Mouse (Mus musculus): Measurements from ENCODE around the gene Cpox. TPM values are rescaled to one million over a fixed set of nuclear protein-coding genes. Genes with fewer than 3 reads are reported as not detected.

Gene Cpox
- total and polyA plus RNA-seq, 3 experiments, result 70.3 to 77.2 (median 75.6) TPM

- no peak for TF ChIP-seq MYC (IDR thresholded peaks at IDR 0.05; ENCODE audit: low read depth, low read length)
- TF ChIP-seq USF1 (IDR thresholded peaks at IDR 0.05; ENCODE audit: low read depth, low read length), result no peak
- no peak for TF ChIP-seq NRF1 (IDR thresholded peaks at IDR 0.05; ENCODE audit: low read depth, low read length)
- no peak for TF ChIP-seq UBTF (IDR thresholded peaks at IDR 0.05; ENCODE audit: low read depth, low read length)
- TF ChIP-seq ETS1 (conservative IDR thresholded peaks at IDR 0.05; ENCODE audit: low read depth, low read length), result no peak
- no peak for TF ChIP-seq CHD2 (IDR thresholded peaks at IDR 0.05; ENCODE audit: low read length)
- no peak for TF ChIP-seq POLR2A (IDR thresholded peaks at IDR 0.05; ENCODE audit: low read depth, low read length)
- no peak for TF ChIP-seq E2F4 (IDR thresholded peaks at IDR 0.05; ENCODE audit: insufficient replicate concordance, low read depth, low read length)
Observed at GRCm38 (mm10) chr16:58689555-58690169, 19.6 kb downstream of the Cpox start (continued).

GRCm38 (mm10) chr16:58690322-58690732 lies 20.2 kb downstream of the Cpox start:
- Histone ChIP-seq H3K9ac (ENCODE audit: insufficient read depth, low read depth) (peak overlapping the region; percentile 62), H3K27me3 (replicated peaks) (no peaks in the 10 kb centered on the region), H3K4me1 (ENCODE audit: control insufficient read depth in 1 of 2, insufficient read depth in 2 of 2) (peaks cover 11 to 51% of the 10 kb centered on the region in 2 experiments), H3K79me2 (replicated peaks; ENCODE audit: control insufficient read depth, extremely low read depth, insufficient read depth, poor library complexity, severe bottlenecking) (no peaks in the 10 kb centered on the region), H3K27ac (ENCODE audit: insufficient read depth, low read depth) (peak overlapping the region; percentile 99), H3K9me3 (replicated peaks; ENCODE audit: low read length) (no peaks in the 10 kb centered on the region), H3K4me2 (ENCODE audit: insufficient read depth, low read depth, poor library complexity, severe bottlenecking) (peak overlapping the region; percentile 88), H3K4me3 (replicated peaks in 1 of 3; ENCODE audit: low read depth in 2 of 3, low read length in 2 of 3, poor library complexity in 1 of 3) (peak overlapping the region in 2 of 3 experiments; percentile 17 to 52), H3K36me3 (replicated peaks in 1 of 2; ENCODE audit: control insufficient read depth in 1 of 2, insufficient read depth in 1 of 2, low read length in 1 of 2) (no peaks in the 10 kb centered on the region)
- in situ Hi-C loops (cut with MboI; ENCODE audit: low pct_ligation_motif_present, low pct_unique_long_range_greater_than_20kb, low sequenced_read_pairs) (no loop called here), dilution Hi-C loops (cut with MboI; ENCODE audit: extremely low pct_ligation_motif_present, extremely low pct_unique_long_range_greater_than_20kb, low sequenced_read_pairs) (no loop called here)
- peak; percentile 90 for DNase-seq (ENCODE audit: extremely low read depth)
- TF ChIP-seq HCFC1 (IDR thresholded peaks at IDR 0.05; ENCODE audit: low read depth, low read length) (peak; percentile 56; the same call in 1 of the 2 replicates), USF2 (conservative IDR thresholded peaks at IDR 0.05; ENCODE audit: low read depth, low read length) (no peak), BHLHE40 (IDR thresholded peaks at IDR 0.05; ENCODE audit: low read depth, low read length) (peak; percentile 89), ZNF384 (IDR thresholded peaks at IDR 0.05; ENCODE audit: low read depth, low read length) (no peak), CHD2 (IDR thresholded peaks at IDR 0.05; ENCODE audit: low read length) (peak; percentile 63; the same call in 1 of the 2 replicates), SMC3 (IDR thresholded peaks at IDR 0.05; ENCODE audit: low read depth, low read length) (peak; percentile 10; the same call in 1 of the 2 replicates), RAD21 (IDR thresholded peaks at IDR 0.05; ENCODE audit: low read depth, low read length) (peak; percentile 1; the same call in 1 of the 2 replicates), PAX5 (IDR thresholded peaks at IDR 0.05; ENCODE audit: low read length) (no peak), MXI1 (IDR thresholded peaks at IDR 0.05; ENCODE audit: low read depth, low read length) (peak; percentile 91), KAT2A (IDR thresholded peaks at IDR 0.05; ENCODE audit: insufficient replicate concordance, low read length) (no peak), UBTF (IDR thresholded peaks at IDR 0.05; ENCODE audit: low read depth, low read length) (no peak), MAZ (IDR thresholded peaks at IDR 0.05; ENCODE audit: low read depth, low read length) (peak; percentile 43; the same call in 1 of the 2 replicates), MAFK (IDR thresholded peaks at IDR 0.05; ENCODE audit: insufficient replicate concordance, low read length) (no peak), E2F4 (IDR thresholded peaks at IDR 0.05; ENCODE audit: insufficient replicate concordance, low read depth, low read length) (no peak), NRF1 (IDR thresholded peaks at IDR 0.05; ENCODE audit: low read depth, low read length) (0 out of 2 replicates have a peak, but pooled peaks have one; percentile 35), NELFE (IDR thresholded peaks at IDR 0.05; ENCODE audit: low read depth, low read length) (peak; percentile 65; the same call in 1 of the 2 replicates), USF1 (IDR thresholded peaks at IDR 0.05; ENCODE audit: low read depth, low read length) (no peak), JUN (IDR thresholded peaks at IDR 0.05; ENCODE audit: insufficient read depth, low read depth, low read length) (no peak; the same call in 1 of the 2 replicates), ETS1 (conservative IDR thresholded peaks at IDR 0.05; ENCODE audit: low read depth, low read length) (peak; percentile 86), GABPA (IDR thresholded peaks at IDR 0.05; ENCODE audit: insufficient replicate concordance, low read depth, low read length) (no peak), POLR2AphosphoS2 (IDR thresholded peaks at IDR 0.05; ENCODE audit: low read depth, low read length) (peak; percentile 83; the same call in 1 of the 2 replicates), EP300 (IDR thresholded peaks at IDR 0.05; ENCODE audit: low read length) (peak; percentile 85), IRF4 (IDR thresholded peaks at IDR 0.05; ENCODE audit: low read depth, low read length) (peak; percentile 82), JUND (conservative IDR thresholded peaks at IDR 0.05; ENCODE audit: low read depth, low read length) (peak; percentile 69), ELF1 (IDR thresholded peaks at IDR 0.05; ENCODE audit: low read depth, low read length) (no peak), POLR2A (IDR thresholded peaks at IDR 0.05; ENCODE audit: low read depth, low read length) (peak; percentile 63), MAX (IDR thresholded peaks at IDR 0.05; ENCODE audit: low read length) (peak; percentile 85), SIN3A (IDR thresholded peaks at IDR 0.05; ENCODE audit: low read length) (peak; percentile 85; the same call in 1 of the 2 replicates), ZC3H11A (IDR thresholded peaks at IDR 0.05; ENCODE audit: low read depth, low read length) (no peak), TBP (conservative IDR thresholded peaks at IDR 0.05; ENCODE audit: low read depth, low read length) (peak; percentile 85), ZKSCAN1 (IDR thresholded peaks at IDR 0.05; ENCODE audit: borderline replicate concordance, low read depth, low read length) (no peak), TCF12 (IDR thresholded peaks at IDR 0.05; ENCODE audit: low read depth, low read length) (peak; percentile 94), ZMIZ1 (IDR thresholded peaks at IDR 0.05; ENCODE audit: low read depth, low read length) (peak; percentile 83), CHD1 (IDR thresholded peaks at IDR 0.05; ENCODE audit: low read depth, low read length) (peak; percentile 95)

Measured in CH12.LX (cell line).